Mouse (Mus musculus) megakaryocyte, embryonic 14.5 days (primary cell): ENCODE results near the gene Trnau1ap.

Experiments
- FLI1 ChIP-seq: IDR thresholded peaks from 2 replicates; pipeline ENCODE4 v1.6.1; 2012; ENCODE audit warnings: low read length, inconsistent platforms, mixed read lengths
- GATA1 ChIP-seq: IDR thresholded peaks from 3 replicates; pipeline ENCODE4 v1.6.1; 2012; ENCODE audit warnings: mixed read lengths, low read length, inconsistent platforms, borderline replicate concordance

- TF ChIP-seq FLI1 (no peak), GATA1 (no peak)
Observed at GRCm38 (mm10) chr4:132341451-132341850, 12.1 kb upstream of the Trnau1ap start.
